Mouse (Mus musculus) frontal cortex, postnatal 36 days (tissue): Measurements from ENCODE around the gene Cops3.

Experiments used
- DNase-seq, 2 experiments: peaks; one replicate each; pipeline ENCODE4 v3.0.0; 2022; ENCODE audit warnings: low spot score in 2 of 2

Cops3 gene

DNA sequence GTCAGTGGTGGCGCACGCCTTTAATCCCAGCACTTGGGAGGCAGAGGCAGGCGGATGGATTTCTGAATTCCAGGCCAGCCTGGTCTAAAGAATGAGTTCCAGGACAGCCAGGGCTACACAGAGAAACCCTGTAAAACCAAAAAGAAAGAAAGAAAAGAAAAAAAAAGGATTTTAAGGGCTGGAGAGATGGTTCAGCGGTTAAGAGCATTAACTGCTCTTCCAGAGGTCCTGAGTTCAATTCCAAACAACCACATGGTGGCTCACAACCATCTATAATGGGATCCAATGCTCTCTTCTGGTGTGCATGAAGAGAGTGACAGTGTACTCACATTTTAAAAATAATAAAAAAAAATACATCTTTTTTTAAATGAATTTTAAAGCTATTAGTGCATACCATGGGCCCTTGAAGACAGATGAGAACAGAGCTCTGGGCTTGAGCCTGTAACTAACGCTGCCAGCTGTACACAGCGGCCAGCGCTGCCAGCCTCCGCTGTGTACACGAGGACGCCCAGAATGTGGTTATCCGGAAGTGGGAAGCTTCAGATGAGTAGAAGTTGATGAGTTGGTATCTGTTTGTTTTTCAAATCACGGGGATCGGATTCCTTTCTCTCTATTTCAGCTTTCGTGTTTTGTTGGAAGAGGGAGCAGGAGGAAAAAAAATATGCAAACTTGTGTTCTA lies 29.0 kb downstream of the Cops3 start:
- no peak for DNase-seq

DNA sequence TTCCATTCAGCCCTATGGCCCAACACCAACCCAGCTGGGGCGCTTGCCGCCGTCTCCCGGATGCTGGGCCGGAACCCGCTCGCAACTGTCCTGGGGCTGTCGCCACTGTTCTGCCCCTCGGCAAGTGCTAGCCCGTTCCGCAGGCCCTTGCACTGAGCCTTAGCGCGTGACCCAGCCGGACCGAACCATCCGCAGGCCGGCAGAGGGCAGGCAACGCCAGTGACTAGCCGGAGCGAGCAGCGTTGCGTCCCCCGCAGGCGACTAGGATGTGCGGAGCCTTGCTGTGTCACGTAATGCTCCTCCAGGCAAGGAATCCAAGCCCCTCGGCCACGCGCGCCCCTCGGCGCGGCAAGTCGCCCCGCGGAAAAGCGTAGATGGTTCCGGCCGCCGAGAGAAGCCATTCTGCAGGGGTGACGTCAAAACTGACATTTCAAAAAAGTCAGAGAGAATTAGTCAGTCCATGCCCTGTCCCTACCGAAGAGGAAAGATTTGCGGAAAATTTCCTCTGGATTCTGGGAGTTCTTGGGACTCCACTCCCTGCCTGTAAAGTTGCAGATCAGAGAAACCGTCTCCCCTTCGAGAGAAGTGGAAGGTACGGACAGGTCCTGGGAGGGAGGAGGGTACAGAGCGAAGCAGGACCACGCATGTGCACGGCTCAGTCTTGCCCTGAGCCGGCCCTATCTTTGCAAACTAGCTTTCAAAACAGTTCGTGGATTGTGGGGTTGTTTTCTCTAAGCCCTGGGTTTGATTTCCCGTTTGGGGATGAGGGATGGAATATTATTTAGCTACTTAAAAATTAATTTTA lies 29.8 kb downstream of the Cops3 start, which contains the start of gene Flcn:
Flcn (minus strand) TSS at position 347 of the 805 bp plus-strand sequence.
- peak; percentile 87 to 88 for DNase-seq

DNA sequence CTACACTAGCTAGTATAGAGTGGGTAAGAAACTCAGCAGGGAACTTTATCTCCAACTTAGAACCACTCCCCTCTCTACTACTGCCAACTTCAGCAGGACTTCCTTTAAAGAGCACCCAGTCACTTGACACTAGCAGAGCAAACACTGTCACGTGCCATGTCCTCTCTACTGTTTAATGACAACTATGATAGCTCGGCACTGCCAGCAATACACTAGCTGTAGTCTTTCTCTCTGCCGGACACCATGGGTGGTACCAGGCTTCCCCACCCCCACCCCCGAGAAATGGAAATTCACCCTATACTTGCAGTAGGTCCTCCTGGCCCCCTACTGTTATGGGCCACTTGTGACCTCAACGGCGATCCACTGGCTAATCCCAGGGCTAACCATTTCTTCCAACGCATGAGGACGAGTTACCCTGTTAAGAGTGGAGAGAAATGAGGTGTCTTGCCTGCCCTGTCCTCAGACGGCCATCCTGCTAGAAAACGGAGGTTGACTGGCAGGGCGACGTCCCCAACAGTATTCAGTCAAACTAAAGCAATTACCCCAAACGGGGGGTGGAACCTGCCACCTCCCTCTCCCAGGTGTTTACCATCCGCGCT lies 30.5 kb downstream of the Cops3 start:
- DNase-seq: no peak

DNA sequence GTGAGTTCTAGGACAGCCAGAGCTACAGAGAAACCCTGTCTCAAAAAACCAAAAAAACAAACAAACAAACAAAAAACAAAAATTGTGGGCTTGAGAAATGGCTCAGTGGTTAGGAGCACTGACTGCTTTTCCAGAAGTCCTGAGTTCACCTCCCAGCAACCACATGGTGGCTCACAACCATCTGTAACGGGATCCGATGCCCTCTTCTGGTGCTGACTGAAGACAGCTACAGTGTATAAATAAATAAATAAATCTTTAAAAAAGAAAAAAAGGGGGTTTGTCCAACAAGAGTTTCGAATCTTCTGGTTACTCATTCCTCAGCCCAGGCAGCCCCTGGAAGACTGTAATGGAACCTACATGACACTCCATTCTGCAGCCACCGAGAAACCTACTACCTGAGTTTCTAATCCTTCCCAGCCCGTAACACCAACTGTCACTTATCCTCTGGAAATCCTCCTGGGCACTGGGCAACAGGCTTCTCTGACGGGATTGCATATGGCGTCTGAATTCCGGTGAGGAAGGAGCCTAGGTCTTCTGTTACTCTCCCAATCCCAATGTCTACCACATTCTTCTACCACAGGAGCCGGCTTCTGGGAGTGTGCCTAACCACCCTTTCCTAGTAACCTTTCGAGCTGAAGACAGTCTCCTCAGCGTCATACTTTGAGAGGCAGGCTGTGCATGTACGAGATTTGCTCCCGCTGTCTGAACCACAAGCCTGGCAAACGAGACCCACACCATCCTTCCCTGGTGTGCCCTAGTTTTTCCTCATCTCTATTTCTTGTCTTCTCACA lies 31.3 kb downstream of the Cops3 start:
- DNase-seq: no peak

DNA sequence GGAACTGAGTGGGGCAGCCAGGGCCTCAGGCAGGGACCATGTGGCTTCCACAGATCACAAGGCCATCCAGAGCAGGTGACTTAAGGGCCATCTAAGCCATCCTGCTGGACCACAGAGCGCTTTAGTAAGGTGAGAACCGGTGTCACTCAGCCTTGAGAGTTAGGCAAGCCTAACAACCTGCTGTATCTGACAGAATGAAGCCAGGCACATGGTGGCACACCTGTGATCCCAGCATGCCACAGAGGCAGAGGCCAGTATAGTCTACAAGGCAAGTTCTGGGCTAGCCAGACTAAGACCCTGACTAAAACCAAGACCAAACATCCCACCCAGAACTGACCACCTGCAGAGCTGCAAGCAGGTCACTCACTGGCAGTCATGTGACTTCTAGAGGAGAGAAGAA lies 34.0 kb downstream of the Cops3 start:
- no peak for DNase-seq

DNA sequence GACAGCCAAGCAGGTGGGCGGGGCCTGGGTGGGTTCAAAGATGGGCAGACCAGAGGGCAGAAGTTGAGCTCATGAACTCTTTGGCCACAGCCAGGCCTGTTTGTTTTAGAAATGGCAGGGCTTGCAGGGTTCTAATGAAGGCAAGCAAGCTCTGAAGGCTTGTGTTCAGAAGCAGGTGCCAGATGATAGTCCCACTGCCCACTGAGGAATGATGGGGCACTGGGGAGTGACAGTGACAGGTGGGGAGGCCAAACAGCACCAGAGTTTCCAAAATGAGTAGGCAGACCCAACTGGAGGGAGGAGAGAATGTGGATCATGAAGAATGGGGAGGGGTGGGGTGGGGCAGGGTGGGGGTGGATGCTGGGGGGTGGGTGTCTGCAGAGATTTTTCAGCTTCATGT lies 34.4 kb downstream of the Cops3 start:
- DNase-seq: no peak

DNA sequence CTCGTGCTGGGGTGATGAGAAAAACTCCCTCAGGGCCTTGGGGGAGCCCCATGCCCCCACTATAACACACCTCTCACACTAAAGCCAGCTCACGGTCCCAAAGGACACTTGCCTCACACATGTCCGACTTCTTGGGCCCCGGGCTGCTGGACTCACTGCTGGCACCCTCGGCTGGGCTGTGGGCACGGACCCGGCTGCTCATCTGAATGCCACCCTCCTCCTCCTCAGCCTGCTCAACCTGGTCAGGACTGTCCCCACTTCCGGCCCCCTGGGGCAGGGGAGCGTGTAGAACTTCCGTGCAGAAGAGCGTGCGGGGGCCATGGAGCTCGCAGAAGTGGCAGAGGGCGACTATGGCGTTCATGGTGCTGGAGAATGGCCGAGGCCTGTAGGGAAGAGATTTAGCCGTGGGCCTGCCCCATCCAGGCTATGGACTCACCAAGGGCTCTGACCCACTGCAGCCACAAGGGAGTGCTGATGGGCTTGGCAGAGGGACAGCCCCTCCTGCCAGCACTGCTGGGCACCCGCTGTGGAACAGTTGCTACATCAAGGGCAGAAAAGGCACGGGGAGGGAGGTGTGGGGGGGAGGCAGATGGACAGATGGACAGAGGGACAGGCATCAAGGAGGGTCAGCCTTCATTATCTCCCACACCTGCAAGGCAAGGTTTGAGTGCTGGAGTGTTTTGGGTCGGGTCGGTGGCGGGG lies 35.1 kb downstream of the Cops3 start:
- no peak for DNase-seq

DNA sequence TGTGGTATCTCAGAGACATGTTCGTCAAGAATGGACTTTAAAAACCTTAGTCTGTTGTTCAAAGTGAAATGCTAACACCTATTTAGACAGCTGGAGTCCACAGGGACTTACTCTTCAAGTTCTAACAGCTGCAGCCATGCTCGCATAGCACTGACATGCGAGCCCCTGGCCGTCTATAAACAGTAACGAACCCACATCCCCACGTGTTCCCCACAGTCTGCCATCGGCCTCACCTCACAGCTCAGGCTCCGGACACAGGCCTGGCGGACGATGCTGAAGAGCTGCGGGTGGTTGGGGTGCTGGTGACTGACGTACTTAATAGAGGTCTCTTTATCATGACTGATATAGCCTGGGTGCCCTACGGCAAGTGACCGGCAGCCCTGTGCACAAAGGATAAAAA lies 36.1 kb downstream of the Cops3 start:
- no peak for DNase-seq

DNA sequence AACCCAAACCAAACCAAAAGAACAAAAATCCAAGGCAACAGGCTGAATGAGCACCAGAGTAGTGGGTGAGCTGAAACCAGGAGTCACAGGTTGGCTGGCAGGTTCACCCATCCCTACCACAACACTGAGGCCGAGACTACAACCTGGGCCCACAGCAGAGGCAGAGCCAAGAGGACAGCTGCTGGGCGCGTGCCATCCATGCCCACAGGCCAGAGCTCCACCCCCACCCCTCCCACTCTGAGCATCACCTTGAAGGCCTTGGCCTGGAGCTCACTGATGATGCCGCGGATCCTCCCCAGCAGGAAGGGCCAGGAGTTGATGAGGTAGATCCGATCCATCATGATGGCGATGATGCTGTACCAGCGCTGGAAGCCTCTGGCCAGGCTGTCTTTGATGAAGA lies 37.8 kb downstream of the Cops3 start:
- no peak for DNase-seq

DNA sequence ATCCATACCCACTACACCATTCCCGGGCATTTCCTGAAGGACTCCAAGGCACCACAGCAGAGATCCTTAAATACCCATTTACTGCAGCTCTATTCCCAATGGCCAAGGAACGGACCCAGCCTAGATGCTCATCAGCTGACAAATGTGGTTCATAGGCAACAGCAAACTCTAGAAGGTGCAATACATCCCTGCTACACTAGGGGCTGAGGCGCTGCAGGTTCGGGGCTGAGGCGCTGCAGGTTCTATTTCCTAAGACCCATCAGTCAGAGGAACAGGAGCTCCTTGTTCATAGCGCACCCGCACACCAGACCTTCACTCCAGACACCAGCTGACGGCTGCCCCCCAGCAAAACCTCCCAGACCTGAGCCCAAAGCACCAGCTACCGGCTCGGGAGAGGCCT lies 39.2 kb downstream of the Cops3 start:
- no peak for DNase-seq

DNA sequence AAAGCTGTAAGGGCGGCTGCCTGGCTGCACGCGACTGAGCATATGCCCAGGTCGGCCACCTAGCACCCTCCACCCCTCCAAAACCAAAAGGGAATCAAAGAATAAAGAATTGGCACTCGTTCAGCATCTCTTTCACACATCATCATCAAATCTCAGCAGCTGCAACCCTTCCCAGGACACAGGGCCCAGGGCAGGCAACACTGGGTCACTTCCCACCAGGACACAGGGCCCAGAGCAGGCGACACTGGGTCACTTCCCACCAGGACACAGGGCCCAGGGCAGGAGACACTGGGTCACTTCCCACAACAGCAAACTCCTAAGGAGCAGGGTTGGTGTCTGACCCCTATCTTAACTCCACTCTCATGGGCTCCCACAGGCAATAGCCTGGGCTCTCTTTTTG lies 46.2 kb downstream of the Cops3 start:
- DNase-seq: no peak

DNA sequence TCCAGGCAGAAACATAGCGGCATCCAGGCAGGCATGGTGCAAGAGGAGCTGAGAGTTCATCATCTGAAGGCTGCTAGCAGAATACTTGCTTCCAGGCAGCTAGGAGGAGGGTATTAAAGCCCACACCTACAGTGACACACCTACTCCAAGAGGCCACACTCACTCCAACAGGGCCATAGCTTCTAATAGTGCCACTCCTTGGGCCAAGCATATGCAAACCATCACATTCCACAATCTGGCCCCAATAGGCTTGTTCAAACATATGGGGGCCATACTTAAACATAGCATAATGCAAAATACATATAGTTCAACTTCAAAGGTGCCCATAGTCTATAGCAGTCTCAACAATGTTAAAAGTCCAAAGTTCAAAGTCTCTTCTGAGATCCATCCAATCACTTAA lies 50.3 kb downstream of the Cops3 start:
- DNase-seq: no peak

DNA sequence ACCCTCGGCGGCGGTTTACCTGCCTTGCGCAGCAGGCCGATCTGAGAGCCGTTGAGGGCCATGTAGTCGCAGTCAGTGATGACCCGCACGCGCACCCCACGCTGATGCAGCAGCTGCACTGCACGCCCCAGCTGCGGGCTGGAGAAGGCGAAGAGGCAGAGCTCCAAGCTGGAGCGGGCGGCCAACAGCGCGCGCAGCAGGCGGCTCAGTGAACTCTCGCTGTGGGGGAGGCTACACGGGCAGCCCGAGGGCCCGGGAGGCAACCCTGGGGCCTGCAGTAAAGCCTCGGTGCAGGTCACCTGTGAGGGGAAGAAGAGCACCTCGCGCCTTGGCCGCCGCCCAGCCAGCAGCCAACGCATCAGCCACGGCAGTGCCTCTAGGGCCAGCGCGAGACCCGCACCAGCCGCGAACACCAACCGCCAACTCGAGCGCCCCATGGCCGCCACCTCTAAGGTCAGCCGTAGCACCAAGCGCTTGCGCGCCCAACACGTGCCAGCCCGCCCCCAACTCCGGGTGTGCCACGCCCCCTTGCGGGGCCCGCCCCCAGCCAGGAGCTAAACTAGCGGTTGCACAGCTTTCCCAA lies 52.3 kb downstream of the Cops3 start, which contains the start of gene Pld6:
Pld6 (minus strand) TSS at position 447 of the 583 bp plus-strand sequence.
- peak in 1 of 2 experiments; percentile 30 for DNase-seq

DNA sequence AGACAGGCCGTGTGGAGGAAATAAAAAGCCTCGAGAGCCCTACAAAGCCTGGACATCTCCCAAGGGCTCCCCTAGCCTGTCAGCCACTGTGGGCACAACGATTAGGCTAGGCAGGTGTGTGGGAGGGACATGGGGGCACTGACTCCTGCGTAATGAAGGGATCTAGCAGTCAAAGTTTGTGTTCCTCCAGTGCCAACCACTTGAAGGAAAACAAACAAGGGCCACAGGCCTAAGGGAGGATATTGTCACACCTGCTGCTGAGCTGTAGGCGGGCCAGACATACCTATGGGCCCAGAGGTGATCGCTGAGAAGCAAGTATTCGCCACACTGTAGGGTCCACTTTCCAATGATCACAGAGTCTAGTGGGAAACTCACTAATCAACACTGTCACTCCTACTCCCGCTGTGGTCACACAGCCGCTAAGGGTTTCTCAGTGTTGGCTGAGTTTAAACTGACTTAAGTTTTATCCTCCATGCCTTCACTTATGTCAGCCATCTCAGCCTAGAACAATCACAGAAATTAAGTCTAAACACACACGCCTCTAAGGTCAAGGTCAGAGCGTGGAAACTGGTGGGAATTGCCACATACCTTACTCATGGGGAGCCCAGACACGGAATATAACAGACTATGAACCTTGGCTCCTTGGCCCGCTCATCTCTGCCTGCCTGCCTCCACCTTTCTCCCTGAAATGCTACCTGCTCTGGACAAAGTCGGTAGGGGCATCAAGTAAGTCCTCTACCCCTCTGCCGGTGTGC lies 53.0 kb downstream of the Cops3 start:
- DNase-seq: no peak

DNA sequence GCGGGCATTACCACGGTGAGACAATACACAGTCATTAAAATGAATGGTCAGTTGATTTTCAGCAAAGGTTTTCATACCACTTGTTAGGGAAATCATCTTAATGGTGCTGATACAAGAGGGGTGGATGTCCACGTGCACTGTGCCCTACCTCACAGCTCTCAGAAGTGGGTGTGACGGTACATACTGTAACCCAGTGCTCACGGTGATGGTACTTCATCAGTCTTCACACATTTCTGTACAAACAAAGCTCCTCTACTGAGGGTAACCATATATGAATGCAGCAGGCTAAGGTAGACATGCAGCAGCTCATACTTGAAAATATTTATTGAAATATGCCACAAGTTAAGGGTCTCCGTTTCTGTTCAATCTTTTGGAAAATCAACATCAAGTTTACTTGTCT lies 56.0 kb downstream of the Cops3 start:
- no peak for DNase-seq

DNA sequence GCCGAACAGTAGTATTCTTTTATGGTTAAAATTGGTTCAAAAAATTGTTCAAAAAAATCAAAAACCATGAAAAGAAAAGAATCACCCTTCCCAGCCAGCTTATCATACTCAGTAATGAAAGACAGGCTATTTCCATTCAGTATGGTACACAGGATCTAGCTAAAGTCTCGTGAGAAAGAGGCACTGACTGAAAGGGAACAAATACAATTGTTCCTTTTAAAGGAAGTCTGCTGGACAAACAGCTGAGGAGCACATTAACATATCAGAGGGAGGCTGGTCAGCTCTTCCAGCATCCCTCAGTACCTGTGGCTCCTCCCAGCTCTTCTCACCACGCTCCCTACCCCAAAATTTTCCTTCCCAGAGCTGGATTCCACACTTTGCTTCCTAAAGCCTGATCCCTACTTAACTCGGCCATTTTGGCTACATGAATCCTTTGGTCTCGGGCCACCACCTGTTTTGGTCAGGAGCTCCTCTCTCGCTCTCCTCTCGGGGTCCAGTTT lies 57.5 kb downstream of the Cops3 start:
- DNase-seq: no peak

DNA sequence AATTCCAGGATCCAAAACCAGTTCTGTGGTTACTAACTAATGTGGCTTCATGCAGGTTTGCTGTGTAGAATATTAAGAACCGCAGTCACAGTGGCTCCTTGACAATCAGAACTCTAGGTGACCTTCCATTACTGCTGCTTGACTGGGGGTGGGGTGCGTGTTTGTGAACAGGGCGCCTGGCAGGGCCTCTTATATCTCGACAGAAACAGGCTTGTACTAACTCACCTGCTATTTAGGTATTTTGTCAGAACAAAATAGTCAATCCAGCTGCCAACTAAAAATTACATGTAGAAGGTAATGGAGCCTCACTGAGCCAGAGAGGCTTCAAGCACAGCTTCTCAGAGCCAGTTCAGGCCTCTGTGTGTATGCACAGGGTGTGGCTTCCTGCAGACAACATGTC lies 59.4 kb downstream of the Cops3 start:
- DNase-seq: no peak

DNA sequence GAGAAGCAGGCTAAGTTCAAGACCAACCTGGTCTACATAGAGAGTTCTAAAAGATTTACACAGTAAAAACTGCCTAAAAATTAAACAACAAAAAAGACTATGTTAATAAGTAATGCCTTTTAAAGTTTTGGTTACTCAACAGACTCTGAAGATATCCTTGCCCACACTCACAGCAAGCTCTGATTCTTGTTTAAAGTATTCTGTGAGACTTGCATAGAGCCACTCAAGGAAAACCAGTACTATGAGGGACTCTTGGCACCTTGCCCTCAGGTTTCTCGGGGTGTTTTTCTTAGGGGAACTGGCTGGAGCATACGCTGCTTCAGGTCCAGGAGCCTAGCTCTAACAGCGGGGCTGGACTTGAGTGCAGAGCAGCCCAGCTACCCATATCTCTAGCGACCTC lies 60.2 kb downstream of the Cops3 start:
- no peak for DNase-seq

DNA sequence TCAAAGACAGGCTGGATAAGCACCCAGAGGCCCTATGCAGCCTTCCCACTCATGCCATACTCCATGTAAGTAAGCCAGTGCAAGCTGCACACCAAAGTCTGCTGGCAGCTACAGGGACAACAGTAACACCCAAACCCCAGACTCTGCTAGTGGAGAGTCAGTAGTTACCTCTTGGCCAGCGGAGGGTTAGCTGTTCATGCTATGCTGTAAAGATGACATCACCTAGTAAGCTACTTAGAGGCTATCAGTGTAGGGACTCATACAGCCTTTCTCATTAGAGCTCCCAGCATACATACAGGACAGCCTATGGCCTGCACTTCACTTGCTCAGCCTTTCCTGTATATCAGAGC lies 60.8 kb downstream of the Cops3 start:
- DNase-seq: no peak

DNA sequence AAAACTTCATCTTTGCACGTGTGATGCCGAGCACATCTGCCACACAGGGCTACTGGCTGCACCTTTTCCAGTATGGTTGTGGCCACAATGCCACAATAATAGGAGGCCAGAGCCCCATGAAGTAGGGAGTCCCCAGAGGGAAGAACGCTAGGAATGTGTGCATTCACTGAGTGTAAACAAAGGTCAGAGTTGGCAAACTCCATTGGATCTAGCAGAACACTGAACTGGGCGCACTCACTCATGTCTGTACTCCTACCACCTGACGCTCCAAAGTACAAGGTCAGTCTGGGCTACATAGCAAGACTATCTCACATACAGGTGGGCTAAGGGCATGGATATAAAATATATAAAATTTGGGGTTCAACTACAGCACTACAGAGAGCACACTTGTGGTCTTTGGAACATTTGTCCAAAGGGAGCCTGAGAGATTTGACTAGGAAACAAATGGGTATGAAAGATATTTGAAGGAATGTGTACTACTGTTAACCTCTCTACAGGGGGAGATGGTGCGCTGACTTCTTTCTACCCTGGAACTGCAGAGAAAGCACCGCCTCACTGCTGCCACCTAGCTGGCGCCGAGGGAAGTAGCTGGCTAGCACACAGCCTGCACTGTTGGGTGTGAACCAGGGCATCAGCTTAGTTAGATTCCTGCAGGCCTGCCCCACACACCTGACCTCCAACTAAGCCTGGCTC lies 61.3 kb downstream of the Cops3 start:
- peak; percentile 48 to 66 for DNase-seq
